Mouse (Mus musculus) testis, adult 2 months (tissue): ENCODE results near the gene Nup93.

Experiments
- CTCF ChIP-seq: fragments of 200-500 bp; IDR thresholded peaks from 2 replicates; pipeline ENCODE4 v1.5.1; 2012; ENCODE audit warnings: low read depth, mild to moderate bottlenecking, inconsistent platforms, low read length, moderate library complexity; ENCODE audit not compliant: control insufficient read depth, insufficient read depth, insufficient replicate concordance
- POLR2A ChIP-seq: fragments of 200-500 bp; IDR thresholded peaks from 2 replicates; pipeline ENCODE4 v1.6.1; 2012; ENCODE audit warnings: low read depth, mild to moderate bottlenecking, inconsistent platforms, low read length, moderate library complexity; ENCODE audit not compliant: control insufficient read depth

GRCm38 (mm10) chr8:94358541-94358940 is 144.2 kb downstream of the Nup93 start:
- TF ChIP-seq CTCF (no peak), POLR2A (no peak)
